ENCODE assay signal across 25 mouse cellular contexts in the genomic region with DNA sequence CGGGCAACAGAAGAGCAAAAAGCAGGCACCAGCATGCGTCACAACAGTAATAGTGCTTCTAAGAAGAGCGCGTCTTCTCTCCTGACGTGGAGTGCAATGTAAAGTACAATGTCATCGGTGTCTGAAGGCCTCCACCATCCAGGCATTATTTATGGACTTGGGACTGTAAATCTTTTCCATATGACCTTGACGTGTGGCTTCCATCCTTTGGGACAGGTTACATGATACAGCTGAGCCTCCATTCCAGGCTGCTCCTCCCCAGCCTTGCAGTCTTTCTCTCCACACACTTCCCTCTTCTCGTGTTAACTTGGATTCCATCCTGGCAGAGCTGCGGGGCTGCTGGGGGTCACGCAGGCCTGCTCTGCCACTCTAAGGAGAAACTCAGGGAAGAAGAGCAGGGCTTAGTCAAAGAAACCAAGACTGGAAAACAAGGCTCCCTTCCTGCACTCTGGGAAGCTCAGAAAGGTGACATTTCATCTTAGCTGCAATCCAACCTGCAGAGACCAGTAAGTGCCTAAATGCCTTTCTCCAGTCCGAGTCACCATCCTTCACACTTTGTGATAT.
DNase-seq lines count a peak whose midpoint lies in the region; ATAC-seq lines count a peak whose summit lies in the region.
"Had no signal": no experiment of that assay in that cellular context is flagged by ENCODE, and none has a peak within 500 bp of the region (broad histone marks: within the 10 kb centered on the region; RNA-seq: fewer than 3 reads in every experiment).

No protein-coding gene starts in this region.

- peak; percentile 35 for DNase-seq in embryo, embryonic 10 days (ENCODE audit: low spot score)
- DNase-seq in embryo, embryonic 11 days, result no peak
- peak; percentile 75 for DNase-seq in midbrain, embryonic 11.5 days (ENCODE audit: low spot score, missing footprints)
- DNase-seq in midbrain, embryonic 14.5 days, result no peak
- no peak for DNase-seq in layer of hippocampus, adult 11-12 months (ENCODE audit: low spot score)
- DNase-seq in c-Kit-positive CD71-positive TER-119-positive erythroid progenitor cells, embryonic 14.5 days (ENCODE audit: low spot score), result no peak
- DNase-seq: adrenal gland, postnatal 10 days; adrenal gland, postnatal 36 days; cerebellum, adult 11 months; cerebellum, adult 2 months; cerebellum, adult 9-11 months; cerebellum, postnatal 25 days; gastrocnemius, postnatal 25 days; heart, adult 2 months had no signal

- no peaks in the 10 kb centered on the region for H3K27me3 ChIP-seq in midbrain, embryonic 11.5 days (ENCODE audit: control insufficient read depth, insufficient read depth, low read length)
- no peaks in the 10 kb centered on the region for H3K27me3 ChIP-seq in midbrain, embryonic 14.5 days (ENCODE audit: control insufficient read depth, insufficient read depth, low read length)
- H3K27me3 ChIP-seq in embryonic facial prominence, embryonic 12.5 days, result no peaks in the 10 kb centered on the region
- H3K27me3 ChIP-seq in limb, embryonic 13.5 days, result no peaks in the 10 kb centered on the region
- H3K27me3 ChIP-seq: embryonic facial prominence, embryonic 15.5 days; forebrain, embryonic 15.5 days; hindbrain, embryonic 12.5 days; hindbrain, embryonic 15.5 days; Patski had no signal

- no peak for ATAC-seq in midbrain, embryonic 11.5 days (ENCODE audit: low FRiP score)
- ATAC-seq in midbrain, embryonic 14.5 days (ENCODE audit: low FRiP score, low TSS enrichment), result no peak
- ATAC-seq in embryonic facial prominence, embryonic 12.5 days (ENCODE audit: insufficient number of reproducible peaks, insufficient read depth, low FRiP score, low TSS enrichment), result no peak
- peak; percentile 24 for ATAC-seq in limb, embryonic 13.5 days (ENCODE audit: low FRiP score, low read depth)
- ATAC-seq: forebrain, embryonic 15.5 days; Patski had no signal

- 84% methylated on average over 11 of the region's 11 CpGs for WGBS in midbrain, embryonic 11.5 days
- 92% methylated on average over 11 of the region's 11 CpGs for whole genome bisulfite sequencing in midbrain, embryonic 14.5 days
- 39% methylated on average over 11 of the region's 11 CpGs for WGBS in embryonic facial prominence, embryonic 12.5 days
- 51% methylated on average over 11 of the region's 11 CpGs for WGBS in limb, embryonic 13.5 days

- H3K27ac ChIP-seq in midbrain, embryonic 11.5 days (ENCODE audit: low read depth, low read length), result no peak overlapping the region
- no peak overlapping the region for H3K27ac ChIP-seq in midbrain, embryonic 14.5 days (replicated peaks; ENCODE audit: low read depth, low read length)
- H3K27ac ChIP-seq in embryonic facial prominence, embryonic 12.5 days, result peak overlapping the region; percentile 43; the same call in 1 of the 2 replicates
- no peak overlapping the region for H3K27ac ChIP-seq in limb, embryonic 13.5 days
- H3K27ac ChIP-seq: embryonic facial prominence, embryonic 15.5 days; forebrain, embryonic 12.5 days; forebrain, embryonic 15.5 days; heart, adult 2 months; heart, embryonic 10.5 days; heart, embryonic 13.5 days; hindbrain, embryonic 12.5 days; hindbrain, embryonic 15.5 days had no signal

- H3K9me3 ChIP-seq in midbrain, embryonic 11.5 days (ENCODE audit: control insufficient read depth, low read length), result no peaks in the 10 kb centered on the region
- H3K9me3 ChIP-seq in midbrain, embryonic 14.5 days (ENCODE audit: control insufficient read depth, low read length), result no peaks in the 10 kb centered on the region
- no peaks in the 10 kb centered on the region for H3K9me3 ChIP-seq in embryonic facial prominence, embryonic 12.5 days
- H3K9me3 ChIP-seq in limb, embryonic 13.5 days, result no peaks in the 10 kb centered on the region
- H3K9me3 ChIP-seq: embryonic facial prominence, embryonic 15.5 days; forebrain, embryonic 12.5 days; forebrain, embryonic 15.5 days; heart, embryonic 10.5 days; heart, embryonic 13.5 days; hindbrain, embryonic 12.5 days; hindbrain, embryonic 15.5 days had no signal

- no peaks in the 10 kb centered on the region for H3K4me1 ChIP-seq in midbrain, embryonic 11.5 days (ENCODE audit: control insufficient read depth, insufficient read depth, low read length)
- no peaks in the 10 kb centered on the region for H3K4me1 ChIP-seq in midbrain, embryonic 14.5 days (ENCODE audit: control insufficient read depth, insufficient read depth, low read length)
- peaks cover 15% of the 10 kb centered on the region for H3K4me1 ChIP-seq in embryonic facial prominence, embryonic 12.5 days
- peaks cover 22% of the 10 kb centered on the region for H3K4me1 ChIP-seq in limb, embryonic 13.5 days
- H3K4me1 ChIP-seq: forebrain, embryonic 12.5 days; heart, embryonic 10.5 days; heart, embryonic 13.5 days; hindbrain, embryonic 12.5 days; hindbrain, embryonic 15.5 days had no signal

- H3K4me3 ChIP-seq in midbrain, embryonic 11.5 days (ENCODE audit: low read depth, low read length), result no peak overlapping the region
- no peak overlapping the region for H3K4me3 ChIP-seq in midbrain, embryonic 14.5 days (replicated peaks; ENCODE audit: low read depth, low read length)
- H3K4me3 ChIP-seq in embryonic facial prominence, embryonic 12.5 days, result no peak overlapping the region
- H3K4me3 ChIP-seq in limb, embryonic 13.5 days, result no peak overlapping the region
- H3K4me3 ChIP-seq: embryonic facial prominence, embryonic 15.5 days; forebrain, embryonic 12.5 days; forebrain, embryonic 15.5 days; heart, adult 2 months; heart, embryonic 10.5 days; heart, embryonic 13.5 days; hindbrain, embryonic 12.5 days; hindbrain, embryonic 15.5 days had no signal

- no peak overlapping the region for H3K9ac ChIP-seq in midbrain, embryonic 11.5 days (ENCODE audit: low read length)
- H3K9ac ChIP-seq in midbrain, embryonic 14.5 days (replicated peaks; ENCODE audit: low read length), result no peak overlapping the region
- no peak overlapping the region for H3K9ac ChIP-seq in embryonic facial prominence, embryonic 12.5 days
- H3K9ac ChIP-seq in limb, embryonic 13.5 days, result no peak overlapping the region
- H3K9ac ChIP-seq: embryonic facial prominence, embryonic 15.5 days; forebrain, embryonic 12.5 days; forebrain, embryonic 15.5 days; heart, embryonic 13.5 days; hindbrain, embryonic 12.5 days; hindbrain, embryonic 15.5 days had no signal

- H3K36me3 ChIP-seq in midbrain, embryonic 11.5 days (ENCODE audit: control insufficient read depth, insufficient read depth, low read length), result no peaks in the 10 kb centered on the region
- H3K36me3 ChIP-seq in midbrain, embryonic 14.5 days (ENCODE audit: control insufficient read depth, insufficient read depth, low read length), result no peaks in the 10 kb centered on the region
- H3K36me3 ChIP-seq in embryonic facial prominence, embryonic 12.5 days, result no peaks in the 10 kb centered on the region
- no peaks in the 10 kb centered on the region for H3K36me3 ChIP-seq in limb, embryonic 13.5 days
- H3K36me3 ChIP-seq: embryonic facial prominence, embryonic 15.5 days; forebrain, embryonic 12.5 days; forebrain, embryonic 15.5 days; G1E; heart, embryonic 10.5 days; heart, embryonic 13.5 days; hindbrain, embryonic 12.5 days; hindbrain, embryonic 15.5 days had no signal

- H3K4me2 ChIP-seq in midbrain, embryonic 11.5 days, result no peak overlapping the region
- no peak overlapping the region for H3K4me2 ChIP-seq in midbrain, embryonic 14.5 days (ENCODE audit: low read length)
- H3K4me2 ChIP-seq in embryonic facial prominence, embryonic 12.5 days (replicated peaks), result no peak overlapping the region
- H3K4me2 ChIP-seq in limb, embryonic 13.5 days (replicated peaks), result no peak overlapping the region
- H3K4me2 ChIP-seq: embryonic facial prominence, embryonic 15.5 days; forebrain, embryonic 12.5 days; forebrain, embryonic 15.5 days; heart, embryonic 13.5 days; hindbrain, embryonic 12.5 days; hindbrain, embryonic 15.5 days had no signal

Comparison
In these comparisons a context has a peak if more than half of its experiments do, and no peak if none do; other contexts are left out.
1. DNase-seq: peak in embryo, embryonic 10 days (single experiment) and midbrain, embryonic 11.5 days (single experiment); none in embryo, embryonic 11 days (single experiment), midbrain, embryonic 14.5 days (single experiment), layer of hippocampus, adult 11-12 months (single experiment) and c-Kit-positive CD71-positive TER-119-positive erythroid progenitor cells, embryonic 14.5 days (single experiment).